Mouse (Mus musculus): ENCODE measurements around the gene Smc4. TPM values are rescaled to one million over a fixed set of nuclear protein-coding genes. Genes with fewer than 3 reads are reported as not detected.
A peak's percentile ranks its signal among the peaks of the same experiment; 100 is the strongest.
"Not testable (repeated sequence)": the region's sequence is repeated elsewhere in the genome, so short reads cannot be mapped to it uniquely, and the experiment has no call there.

Gene Smc4
- polyA plus RNA-seq, 1 experiment, result 2.2 TPM

GRCm38 (mm10) chr3:69017181-69017580 is 12.6 kb downstream of the Smc4 start:
- DNase-seq (ENCODE audit: low read depth), result no peak

- DNase-seq (ENCODE audit: low read depth), result not testable (repeated sequence)
These were observed 14.1 kb downstream of the Smc4 start for GRCm38 (mm10) chr3:69018635-69019034.

DNA sequence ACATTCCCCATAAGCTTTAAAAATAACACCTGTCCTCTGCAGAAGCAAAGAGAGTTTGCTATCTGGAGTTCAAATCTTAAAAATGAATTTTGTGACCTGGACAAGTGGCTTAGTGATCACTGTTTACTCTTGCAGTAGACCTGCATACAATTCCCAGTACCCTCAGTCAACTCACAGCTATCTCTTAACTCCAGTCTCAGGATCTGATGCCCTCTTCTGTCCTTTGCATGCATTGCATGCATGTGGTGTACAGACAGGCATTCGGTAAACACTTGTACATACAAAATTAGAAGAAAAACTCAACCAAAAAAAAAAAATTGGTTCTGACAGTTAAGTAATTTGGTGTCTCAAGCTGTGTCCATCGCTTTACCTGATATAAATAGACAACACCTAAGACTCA is 15.7 kb downstream of the Smc4 start:
- no peak for DNase-seq (ENCODE audit: low read depth)

DNA sequence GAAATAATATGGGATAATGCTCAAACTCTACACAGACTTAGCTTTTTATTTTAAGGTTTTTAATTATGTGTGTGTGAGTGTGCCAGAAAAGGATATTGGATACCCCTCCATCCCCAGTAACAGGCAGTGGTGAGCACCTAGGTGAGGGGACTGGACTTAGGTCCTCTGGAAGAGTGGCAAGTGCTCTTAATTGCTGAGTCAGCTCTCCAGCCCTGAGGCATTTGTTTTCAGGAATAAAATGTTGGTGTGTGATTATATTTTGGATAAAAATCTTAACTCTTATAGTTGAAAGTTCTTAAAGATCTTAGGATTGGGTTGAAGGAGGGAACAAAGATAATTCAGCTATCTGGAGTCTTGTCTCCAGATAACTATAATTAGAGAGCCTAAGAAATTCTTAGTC is 16.2 kb downstream of the Smc4 start:
- no peak for DNase-seq (ENCODE audit: low read depth)

DNA sequence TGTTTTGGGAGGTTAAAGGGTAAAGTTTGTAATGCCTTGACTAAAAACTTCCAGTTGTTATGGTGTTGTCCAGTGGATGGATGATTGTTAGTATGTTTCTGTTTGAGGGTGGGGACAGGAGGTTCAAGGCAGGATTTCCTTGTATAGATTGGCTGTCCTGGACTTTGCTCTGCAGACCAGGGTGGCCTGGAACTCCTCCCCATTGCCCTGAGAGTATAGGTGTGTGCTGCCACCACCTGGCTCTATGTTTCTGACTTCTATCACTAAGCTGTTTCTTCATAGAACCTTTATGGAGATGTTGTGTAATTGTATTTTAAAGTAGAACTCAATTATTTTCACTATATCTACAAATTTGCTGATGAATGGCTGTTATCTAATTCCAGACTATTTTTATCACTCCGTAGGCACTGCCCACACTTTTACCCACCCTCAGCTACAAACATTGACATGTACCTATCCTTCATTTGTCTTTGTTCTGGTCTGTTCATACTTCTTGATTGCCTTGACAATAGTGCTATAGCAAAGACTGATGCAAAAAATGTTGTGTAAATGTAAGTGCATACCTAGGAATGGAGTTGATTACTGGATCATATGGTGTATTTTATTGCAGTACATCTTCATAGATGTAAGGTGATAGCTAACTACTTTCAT is 21.7 kb downstream of the Smc4 start:
- DNase-seq (ENCODE audit: low read depth), result no peak

DNA sequence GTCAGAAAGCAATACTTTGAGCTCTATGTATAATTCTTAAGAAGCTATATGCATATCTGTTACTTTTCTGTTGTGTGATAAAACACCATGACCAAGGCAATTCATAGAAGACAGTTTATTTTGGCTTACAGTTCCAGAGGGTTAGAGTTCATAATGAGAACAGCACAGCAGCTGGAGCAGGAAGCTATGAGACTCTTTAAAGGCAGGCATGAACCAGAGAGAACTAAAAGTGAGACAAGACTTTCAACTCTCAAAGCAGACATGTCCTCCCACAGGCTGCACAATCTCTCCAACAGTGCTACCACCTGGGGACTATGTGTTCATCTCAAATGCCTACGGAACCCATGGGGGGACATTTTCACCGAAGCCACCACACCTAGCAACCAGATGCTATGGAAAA is 35.6 kb downstream of the Smc4 start:
- no peak for DNase-seq (ENCODE audit: low read depth)

DNA sequence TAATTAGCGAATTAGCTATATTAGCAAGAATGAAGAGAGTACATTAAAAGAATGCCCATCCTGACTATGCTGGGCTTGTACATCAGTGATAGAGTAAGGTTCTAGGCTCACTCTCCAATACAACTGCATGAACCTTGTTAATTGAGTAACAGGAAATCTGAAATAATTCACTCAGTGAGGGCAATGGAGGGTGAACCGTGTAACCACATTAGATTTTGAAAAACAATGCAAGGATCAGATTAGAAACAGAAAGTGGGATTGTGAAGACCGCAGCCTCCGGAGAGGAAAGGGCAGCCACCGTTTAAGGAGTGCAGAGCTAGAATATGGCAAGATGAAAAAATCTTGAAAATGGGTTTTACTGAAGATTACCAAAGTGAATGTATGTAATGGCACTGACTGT is 36.8 kb downstream of the Smc4 start:
- DNase-seq (ENCODE audit: low read depth), result no peak

- DNase-seq (ENCODE audit: low read depth), result no peak
These were observed 39.6 kb downstream of the Smc4 start for GRCm38 (mm10) chr3:69044167-69044591.

- no peak for DNase-seq (ENCODE audit: low read depth)
These were observed 40.3 kb downstream of the Smc4 start, which contains the start of gene Trim59 for GRCm38 (mm10) chr3:69044645-69045399. Gene Trim59 (minus strand): TSS chr3:69044755.

DNA sequence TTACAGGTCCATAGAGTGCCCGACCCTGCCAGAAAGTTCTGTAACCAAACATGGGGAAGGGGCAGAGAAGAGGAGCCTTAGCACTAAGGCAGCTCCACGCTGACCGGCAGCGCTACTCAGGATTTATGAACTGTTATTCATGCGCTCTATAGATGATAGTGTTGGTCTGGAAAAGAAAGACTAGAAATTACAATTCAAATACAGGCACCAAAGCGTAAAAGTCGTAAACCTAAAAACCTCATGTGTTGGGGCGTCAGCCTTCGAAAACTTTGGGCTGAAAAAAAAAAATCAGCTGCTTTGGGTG is 40.8 kb downstream of the Smc4 start:
- no peak for DNase-seq (ENCODE audit: low read depth)

DNA sequence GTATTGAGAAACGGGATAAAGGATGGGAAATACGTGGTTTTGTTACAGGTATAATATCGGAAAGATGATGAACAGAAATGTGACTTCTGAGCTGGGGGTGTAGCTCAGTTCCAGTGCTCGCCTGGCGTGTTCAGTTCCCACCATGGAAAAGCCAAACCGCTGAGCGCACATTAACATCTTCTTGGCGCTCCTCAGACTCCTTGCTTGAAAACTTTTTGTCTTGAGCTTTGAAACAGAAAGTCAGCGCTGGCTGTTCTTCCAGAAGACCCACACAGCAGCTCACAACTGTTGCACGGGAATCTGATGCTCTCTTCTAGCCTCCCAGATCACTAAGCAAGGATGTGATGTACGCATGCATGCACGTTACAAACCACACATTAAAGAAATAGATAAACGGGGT is 41.2 kb downstream of the Smc4 start:
- DNase-seq (ENCODE audit: low read depth), result no peak

DNA sequence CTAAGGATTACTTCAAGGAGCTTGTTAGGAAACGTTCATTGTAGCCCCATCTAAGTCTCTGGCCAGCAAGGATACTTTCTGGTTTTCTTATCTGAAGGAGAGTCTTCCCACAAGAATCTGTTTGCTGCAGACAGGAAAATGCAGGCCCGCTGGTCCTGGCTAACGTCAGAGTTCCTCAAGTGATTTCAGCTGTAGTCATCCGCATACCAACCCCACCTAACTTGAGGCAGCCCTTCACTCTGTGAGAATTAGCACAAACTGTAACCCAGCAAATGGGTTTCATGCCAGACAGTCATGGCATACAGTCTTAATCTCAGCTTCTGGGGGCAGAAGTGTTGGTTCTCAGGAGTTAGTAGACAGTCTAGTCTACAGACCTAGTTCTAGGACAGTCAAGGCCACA is 42.0 kb downstream of the Smc4 start:
- DNase-seq (ENCODE audit: low read depth), result no peak

- DNase-seq (ENCODE audit: low read depth), result peak; percentile 64
These were observed 43.1 kb downstream of the Smc4 start for GRCm38 (mm10) chr3:69047684-69048083.

DNA sequence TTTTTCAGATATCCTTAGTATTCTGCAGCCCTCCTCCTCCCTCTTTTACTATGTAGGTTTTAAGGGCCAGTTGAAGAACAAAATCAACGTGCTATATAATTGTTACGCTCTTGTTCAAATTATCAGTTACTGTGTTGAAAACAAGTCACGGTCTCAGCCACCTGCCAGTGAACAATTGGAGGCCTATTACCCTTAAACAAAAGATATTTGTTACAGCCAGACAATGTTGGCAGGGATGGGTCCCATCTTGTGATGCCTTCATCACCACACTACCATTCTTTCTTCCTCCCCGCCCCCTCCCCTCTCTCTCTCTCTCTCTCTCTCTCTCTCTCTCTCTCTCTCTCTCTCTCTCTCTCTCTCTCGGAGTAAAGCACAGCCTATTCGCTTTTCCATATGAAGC is 44.5 kb downstream of the Smc4 start:
- no peak for DNase-seq (ENCODE audit: low read depth)

GRCm38 (mm10) chr3:69051894-69052293 is 47.4 kb downstream of the Smc4 start:
- no peak for DNase-seq (ENCODE audit: low read depth)

GRCm38 (mm10) chr3:69054760-69055432 is 50.4 kb downstream of the Smc4 start:
- DNase-seq (ENCODE audit: low read depth), result no peak

- no peak for DNase-seq (ENCODE audit: low read depth)
These were observed 51.3 kb downstream of the Smc4 start for GRCm38 (mm10) chr3:69055871-69056270.

DNA sequence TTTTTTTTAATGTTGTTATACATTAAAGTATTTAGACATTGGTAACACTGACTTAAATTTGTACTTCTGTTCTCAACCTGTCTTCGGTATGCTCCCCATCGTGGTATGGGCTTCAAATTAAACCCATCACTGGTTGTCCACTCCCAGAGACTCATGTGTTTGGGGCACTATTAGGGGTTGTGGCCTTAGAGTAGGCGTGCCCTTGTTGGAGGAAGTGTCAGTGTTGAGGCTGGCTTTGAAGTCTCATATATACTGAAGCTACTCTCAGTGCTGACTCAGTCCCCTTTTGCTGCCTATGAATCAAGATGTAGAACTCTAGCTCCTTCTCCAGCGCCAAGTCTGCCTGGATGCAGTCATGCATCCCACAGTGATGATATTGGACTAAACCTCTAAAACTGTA is 56.1 kb downstream of the Smc4 start:
- DNase-seq (ENCODE audit: low read depth), result no peak

DNA sequence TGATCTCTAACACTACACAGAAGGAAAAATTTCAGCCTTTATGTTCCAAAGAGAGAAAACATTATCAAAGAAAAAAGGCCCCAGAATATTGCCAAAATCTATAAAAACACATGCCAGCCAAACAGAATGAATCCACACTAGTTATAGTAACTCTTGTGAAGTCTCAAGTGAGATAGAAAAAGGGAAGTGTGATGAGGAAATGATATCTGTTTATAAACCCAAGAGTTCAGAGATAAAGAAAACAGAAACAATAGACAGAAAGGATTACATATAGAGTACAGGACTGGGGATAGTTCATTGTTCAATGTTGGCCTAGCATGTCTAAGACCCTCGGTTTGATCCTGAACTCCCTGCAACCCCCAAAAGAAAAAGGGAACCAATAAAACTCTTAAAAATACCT is 58.2 kb downstream of the Smc4 start:
- DNase-seq (ENCODE audit: low read depth), result no peak

GRCm38 (mm10) chr3:69064005-69064404 is 59.5 kb downstream of the Smc4 start:
- DNase-seq (ENCODE audit: low read depth), result no peak
